20 mouse cellular contexts compared by ENCODE assay signal in the genomic region with DNA sequence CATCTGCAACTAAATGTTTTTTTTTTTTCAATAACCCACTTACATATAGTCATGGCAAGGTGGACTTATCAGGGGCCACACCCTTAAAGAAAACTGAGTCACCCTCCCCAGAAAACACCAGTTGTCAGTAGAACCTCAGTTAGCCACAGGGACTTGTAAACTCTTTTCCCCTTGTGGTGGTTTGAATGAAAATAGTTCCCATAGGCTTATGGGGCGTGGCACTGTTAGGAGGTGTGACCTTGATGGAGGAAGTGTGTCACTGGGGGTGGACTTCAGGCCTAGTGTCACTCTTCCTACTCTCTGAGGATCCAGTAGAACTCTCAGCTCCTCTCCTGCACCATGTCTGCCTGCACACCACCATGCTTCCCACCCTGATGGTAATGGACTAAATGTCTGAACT. TPM values are rescaled to one million over a fixed set of nuclear protein-coding genes. Genes with fewer than 3 reads are reported as not detected.
DNase-seq lines count a peak whose midpoint lies in the region; ATAC-seq and TF ChIP-seq lines count a peak whose summit lies in the region.
"Had no signal": no experiment of that assay in that cellular context is flagged by ENCODE, and none has a peak within 500 bp of the region (broad histone marks: within the 10 kb centered on the region; RNA-seq: fewer than 3 reads in every experiment).

No protein-coding gene starts in this region.

- no peak for TF ChIP-seq RAD21 in MEL (IDR thresholded peaks at IDR 0.05; ENCODE audit: low read depth, low read length)

- 0 out of 2 replicates have a peak overlapping the region, but pooled peaks have one; percentile 1 for H3K9ac ChIP-seq in MEL (ENCODE audit: control insufficient read depth, low read depth, low read length, poor library complexity, severe bottlenecking)
- H3K9ac ChIP-seq in liver, embryonic 16.5 days (ENCODE audit: low read depth, low read length), result no peak overlapping the region
- H3K9ac ChIP-seq: midbrain, embryonic 12.5 days had no signal

- 32% methylated on average over 1 of the region's 1 CpGs for WGBS in liver, embryonic 16.5 days (ENCODE audit: insufficient replicate concordance)

- peaks cover 0 to 20% of the 10 kb centered on the region in 2 experiments; a peak in 2 of 4 replicates for H3K36me3 ChIP-seq in MEL (ENCODE audit: control insufficient read depth in 1 of 2, insufficient read depth in 2 of 2, low read length in 2 of 2)
- no peaks in the 10 kb centered on the region for H3K36me3 ChIP-seq in liver, embryonic 16.5 days (ENCODE audit: control insufficient read depth, insufficient read depth)
- H3K36me3 ChIP-seq: heart, embryonic 10.5 days; midbrain, embryonic 12.5 days had no signal

- 0 out of 6 replicates have a peak, but pooled peaks of 2 of the 3 experiments have one; percentile 7 to 9 for TF ChIP-seq CTCF in MEL (IDR thresholded peaks at IDR 0.05 in 2 of 3, conservative IDR thresholded peaks at IDR 0.05 in 1 of 3; ENCODE audit: control insufficient read depth in 1 of 3, insufficient read depth in 1 of 3, low read depth in 2 of 3, low read length in 3 of 3, poor library complexity in 1 of 3, severe bottlenecking in 1 of 3)

- DNase-seq in 3T3-L1 (ENCODE audit: low read depth, low spot score) (peak; percentile 87), MEL (ENCODE audit: low read depth, low spot score) (peak; percentile 95)
- DNase-seq in ovary, postnatal 36 days (ENCODE audit: low spot score), result no peak
- no peak for DNase-seq in cerebellum, postnatal 36 days
- DNase-seq in cerebellum, adult 9-11 months, result no peak
- DNase-seq: adrenal gland, adult 2 months; cerebellum, postnatal 14 days; gastrocnemius, postnatal 10 days; heart, postnatal 14 days; lung, postnatal 36 days; right cerebral cortex, postnatal 14 days; thymus, postnatal 4 days had no signal

- peaks cover 6% of the 10 kb centered on the region; the same call in 1 of the 2 replicates for H3K79me2 ChIP-seq in MEL (ENCODE audit: control insufficient read depth, insufficient read depth, low read length, poor library complexity)

- 0 out of 4 replicates have a peak, but pooled peaks of 1 of the 2 experiments have one; percentile 36 for TF ChIP-seq EP300 in MEL (IDR thresholded peaks at IDR 0.05; ENCODE audit: low read depth in 1 of 2, low read length in 2 of 2)

- H3K4me1 ChIP-seq in MEL (ENCODE audit: control insufficient read depth in 1 of 2, insufficient read depth in 2 of 2, low read length in 2 of 2), result peaks cover 10 to 26% of the 10 kb centered on the region in 2 experiments
- peaks cover 31% of the 10 kb centered on the region for H3K4me1 ChIP-seq in liver, embryonic 16.5 days (ENCODE audit: control insufficient read depth, low read depth, low read length)

- no peaks in the 10 kb centered on the region for H3K27me3 ChIP-seq in MEL (ENCODE audit: control insufficient read depth in 1 of 2, insufficient read depth in 2 of 2, low read length in 2 of 2)
- H3K27me3 ChIP-seq in liver, embryonic 16.5 days (ENCODE audit: control insufficient read depth, insufficient read depth, low read depth, low read length), result no peaks in the 10 kb centered on the region
- H3K27me3 ChIP-seq: midbrain, embryonic 12.5 days had no signal

- no peaks in the 10 kb centered on the region for H3K9me3 ChIP-seq in MEL (replicated peaks; ENCODE audit: insufficient read depth, low read length)
- no peaks in the 10 kb centered on the region for H3K9me3 ChIP-seq in liver, embryonic 16.5 days (replicated peaks; ENCODE audit: control insufficient read depth, low read length)
- H3K9me3 ChIP-seq: heart, embryonic 10.5 days; midbrain, embryonic 12.5 days had no signal

- peak; percentile 27; the same call in 1 of the 2 replicates for ATAC-seq in common myeloid progenitor, adult 5-6 weeks (replicated peaks; ENCODE audit: low read depth, poor library complexity, severe bottlenecking)
- ATAC-seq in liver, embryonic 16.5 days (ENCODE audit: low read depth), result no peak

- H3K27ac ChIP-seq in MEL (ENCODE audit: control insufficient read depth, low read depth, low read length), result peak overlapping the region; percentile 8; the same call in 1 of the 2 replicates
- H3K27ac ChIP-seq in liver, embryonic 16.5 days (ENCODE audit: low read length), result 0 out of 2 replicates have a peak overlapping the region, but pooled peaks have one; percentile 11
- H3K27ac ChIP-seq: heart, embryonic 10.5 days; layer of hippocampus, adult 2 months; midbrain, embryonic 12.5 days had no signal

- no peak overlapping the region; a peak in 1 of 4 replicates for H3K4me3 ChIP-seq in MEL (ENCODE audit: control insufficient read depth in 1 of 2, insufficient read depth in 1 of 2, low read depth in 2 of 2, low read length in 2 of 2)
- H3K4me3 ChIP-seq in liver, embryonic 16.5 days (ENCODE audit: low read depth, low read length), result no peak overlapping the region
- H3K4me3 ChIP-seq: heart, embryonic 10.5 days; layer of hippocampus, adult 2 months; midbrain, embryonic 12.5 days had no signal

- no peak overlapping the region for H3K4me2 ChIP-seq in liver, embryonic 16.5 days (ENCODE audit: low read depth, low read length)
- H3K4me2 ChIP-seq: midbrain, embryonic 12.5 days had no signal

- peak in 1 of 2 experiments; percentile 67; a peak in 1 of 4 replicates for TF ChIP-seq POLR2A in MEL (IDR thresholded peaks at IDR 0.05; ENCODE audit: control insufficient read depth in 1 of 2, insufficient read depth in 1 of 2, low read depth in 1 of 2, low read length in 2 of 2, poor library complexity in 1 of 2)

TF ChIP-seq in MEL, 35 proteins besides CTCF, POLR2A, EP300 and RAD21 (continues in another document):
- TF ChIP-seq ZKSCAN1 (IDR thresholded peaks at IDR 0.05; ENCODE audit: low read depth, low read length) (no peak), E2F4 (IDR thresholded peaks at IDR 0.05; ENCODE audit: borderline replicate concordance, low read depth, low read length) (no peak), BHLHE40 (IDR thresholded peaks at IDR 0.05; ENCODE audit: borderline replicate concordance, low read depth, low read length) (peak; percentile 36; the same call in 1 of the 2 replicates), SMC3 (IDR thresholded peaks at IDR 0.05; ENCODE audit: low read depth, low read length) (no peak), USF1 (IDR thresholded peaks at IDR 0.05; ENCODE audit: low read depth, low read length) (no peak), TBP (IDR thresholded peaks at IDR 0.05; ENCODE audit: low read depth, low read length) (peak; percentile 82), MAFK (IDR thresholded peaks at IDR 0.05; ENCODE audit: borderline replicate concordance, low read depth, low read length) (no peak), CHD1 (IDR thresholded peaks at IDR 0.05; ENCODE audit: low read depth, low read length) (no peak), HCFC1 (IDR thresholded peaks at IDR 0.05; ENCODE audit: low read depth, low read length) (peak; percentile 71), MYC (IDR thresholded peaks at IDR 0.05; ENCODE audit: low read depth, low read length) (peak; percentile 75), ZNF384 (IDR thresholded peaks at IDR 0.05; ENCODE audit: low read depth, low read length) (peak; percentile 73), GABPA (IDR thresholded peaks at IDR 0.05; ENCODE audit: low read depth, low read length) (no peak), RCOR1 (IDR thresholded peaks at IDR 0.05; ENCODE audit: low read depth, low read length) (no peak), MAX (IDR thresholded peaks at IDR 0.05; ENCODE audit: low read length) (0 out of 2 replicates have a peak, but pooled peaks have one; percentile 21), POLR2AphosphoS5 (IDR thresholded peaks at IDR 0.05; ENCODE audit: borderline replicate concordance, low read depth, low read length) (no peak), KAT2A (conservative IDR thresholded peaks at IDR 0.05; ENCODE audit: low read depth, low read length) (no peak), POLR2AphosphoS2 (IDR thresholded peaks at IDR 0.05; ENCODE audit: low read length) (0 out of 2 replicates have a peak, but pooled peaks have one; percentile 41), ETS1 (IDR thresholded peaks at IDR 0.05; ENCODE audit: low read depth, low read length) (peak; percentile 74; the same call in 1 of the 2 replicates), UBTF (IDR thresholded peaks at IDR 0.05; ENCODE audit: borderline replicate concordance, insufficient read depth, low read depth, low read length) (no peak), NRF1 (IDR thresholded peaks at IDR 0.05; ENCODE audit: insufficient read depth, low read depth, low read length, poor library complexity, severe bottlenecking) (no peak)

RNA-seq across cellular contexts. Expression of gene Fdxr, which starts 2.9 kb away (rescaled TPM):
- 37.2 and 37.7 TPM in 2 replicates for total RNA-seq in MEL (2012; rRNA removed)
- polyA plus RNA-seq in MEL (2012; ENCODE audit: insufficient read depth in 1 of 2, insufficient read length in 2 of 2, low read depth in 1 of 2, low replicate concordance in 2 of 2, missing spikeins in 1 of 2), result 10 to 100 TPM in 1 of 2 experiments, not detected in 1; 32.7 TPM
- total RNA-seq in common myeloid progenitor, adult 5-6 weeks (2017), result 21.5 and 29.1 TPM in 2 replicates
- polyA plus RNA-seq in liver, embryonic 16.5 days (2015; fragmentation: Nextera tagmentation; extraction: Ambion mirVana), result 19.5 and 21.7 TPM in 2 replicates

RNA-seq across cellular contexts. Expression of gene Grin2c, which starts 12.7 kb away (rescaled TPM):
- total RNA-seq in MEL (2012; rRNA removed), result not detected in 2 replicates
- not detected for polyA plus RNA-seq in MEL (2012; ENCODE audit: insufficient read depth in 1 of 2, insufficient read length in 2 of 2, low read depth in 1 of 2, low replicate concordance in 2 of 2, missing spikeins in 1 of 2)
- total RNA-seq in common myeloid progenitor, adult 5-6 weeks (2017), result not detected in 2 replicates
- 0.05 and 0.09 TPM in 2 replicates for polyA plus RNA-seq in liver, embryonic 16.5 days (2015; fragmentation: Nextera tagmentation; extraction: Ambion mirVana)
- polyA plus RNA-seq: kidney, embryonic 16.5 days had no signal

RNA-seq across cellular contexts. Expression of gene Fads6, which starts 17.7 kb away (rescaled TPM):
- total RNA-seq in MEL (2012; rRNA removed), result 3.0 and 3.3 TPM in 2 replicates
- 1 to 10 TPM in 1 of 2 experiments, not detected in 1; 6.6 TPM for polyA plus RNA-seq in MEL (2012; ENCODE audit: insufficient read depth in 1 of 2, insufficient read length in 2 of 2, low read depth in 1 of 2, low replicate concordance in 2 of 2, missing spikeins in 1 of 2)
- total RNA-seq in common myeloid progenitor, adult 5-6 weeks (2017), result 0.73 and 1.6 TPM in 2 replicates
- 4.4 and 4.5 TPM in 2 replicates for polyA plus RNA-seq in liver, embryonic 16.5 days (2015; fragmentation: Nextera tagmentation; extraction: Ambion mirVana)

RNA-seq across cellular contexts. Expression of gene Otop2, which starts 27.2 kb away (rescaled TPM):
- not detected in 2 replicates for total RNA-seq in MEL (2012; rRNA removed)
- polyA plus RNA-seq in MEL (2012; ENCODE audit: insufficient read depth in 1 of 2, insufficient read length in 2 of 2, low read depth in 1 of 2, low replicate concordance in 2 of 2, missing spikeins in 1 of 2), result not detected
- total RNA-seq in common myeloid progenitor, adult 5-6 weeks (2017), result not detected in 2 replicates
- not detected in 2 replicates for polyA plus RNA-seq in liver, embryonic 16.5 days (2015; fragmentation: Nextera tagmentation; extraction: Ambion mirVana)
- total RNA-seq: adrenal gland, adult 2 months; gastrocnemius, postnatal 10 days; heart, postnatal 14 days had no signal
- polyA plus RNA-seq: adrenal gland, adult 2 months; embryonic facial prominence, embryonic 11.5 days; heart, embryonic 10.5 days; kidney, embryonic 16.5 days; midbrain, embryonic 12.5 days had no signal

RNA-seq across cellular contexts. Expression of gene Ush1g, which starts 42.1 kb away (rescaled TPM):
- total RNA-seq in MEL (2012; rRNA removed), result not detected in 2 replicates
- polyA plus RNA-seq in MEL (2012; ENCODE audit: insufficient read depth in 1 of 2, insufficient read length in 2 of 2, low read depth in 1 of 2, low replicate concordance in 2 of 2, missing spikeins in 1 of 2), result not detected
- not detected in 2 replicates for total RNA-seq in common myeloid progenitor, adult 5-6 weeks (2017)
- 0.09 and 0.13 TPM in 2 replicates for polyA plus RNA-seq in liver, embryonic 16.5 days (2015; fragmentation: Nextera tagmentation; extraction: Ambion mirVana)
- polyA plus RNA-seq: embryonic facial prominence, embryonic 11.5 days; kidney, embryonic 16.5 days; limb, embryonic 14.5 days had no signal

Comparison
In these comparisons a context has a peak if more than half of its experiments do, and no peak if none do; other contexts are left out.
1. DNase-seq: peak in 3T3-L1 (single experiment) and MEL (single experiment); none in ovary, postnatal 36 days (single experiment), cerebellum, postnatal 36 days (0 of 2) and cerebellum, adult 9-11 months (single experiment).